Mouse (Mus musculus): ENCODE measurements around the gene Smlr1. TPM values are rescaled to one million over a fixed set of nuclear protein-coding genes. Genes with fewer than 3 reads are reported as not detected.

The Smlr1 gene
- polyA plus RNA-seq, 1 experiment from 2014 or later, result not detected

DNA sequence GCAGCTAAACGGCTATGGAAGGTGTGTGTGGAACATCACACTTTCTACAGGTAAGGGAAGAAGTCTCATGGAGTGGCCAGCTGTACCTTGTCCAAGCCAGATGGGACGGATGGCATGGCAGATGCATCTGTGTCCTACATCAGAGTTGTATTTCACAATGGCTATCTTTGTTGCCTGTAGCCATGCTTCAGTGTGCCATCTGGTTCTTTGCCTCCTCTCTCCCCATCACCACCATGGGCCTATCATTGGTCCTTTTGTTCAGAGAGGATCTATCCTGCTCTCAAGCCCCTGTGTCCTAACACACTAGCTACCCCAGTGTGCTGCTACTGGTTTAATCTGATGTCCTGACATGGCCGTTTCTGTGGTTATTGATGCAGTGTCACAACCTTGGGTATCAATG is 56.4 kb downstream of the Smlr1 start:
- 90% methylated on average over 3 of the region's 3 CpGs for WGBS
- H3K27ac ChIP-seq, result no peak overlapping the region
- no peak for ATAC-seq
- no peaks in the 10 kb centered on the region for H3K36me3 ChIP-seq (ENCODE audit: poor library complexity, severe bottlenecking)
- H3K4me2 ChIP-seq, result no peak overlapping the region
- H3K9me3 ChIP-seq (replicated peaks), result no peaks in the 10 kb centered on the region
- H3K27me3 ChIP-seq, result no peaks in the 10 kb centered on the region
- H3K4me3 ChIP-seq, result no peak overlapping the region
- H3K4me1 ChIP-seq, result no peaks in the 10 kb centered on the region
- no peak overlapping the region for H3K9ac ChIP-seq

Other genes starting within 250 kb of the Smlr1 start
- 14.5 and 16.2 TPM in 2 replicates for gene Akap7, start 228.4 kb downstream of the Smlr1 start, polyA plus RNA-seq (2015; fragmentation: Nextera tagmentation; extraction: Ambion mirVana)
- 22.7 and 24.1 TPM in 2 replicates for gene Epb41l2, start 176.5 kb downstream of the Smlr1 start, polyA plus RNA-seq (2015; fragmentation: Nextera tagmentation; extraction: Ambion mirVana)

All from forebrain, embryonic 13.5 days (tissue).